Mouse (Mus musculus) heart, embryonic 10.5 days (tissue): ENCODE results near the gene Hnrnpll. TPM values are rescaled to one million over a fixed set of nuclear protein-coding genes. Genes with fewer than 3 reads are reported as not detected.

ENCODE experiments used
- DNase-seq: peaks from one replicate; pipeline ENCODE4 v3.0.0-alpha.2; 2017; ENCODE audit warnings: low spot score
- H3K27ac ChIP-seq: fragments of 300-500 bp; sonication (generic); 2 replicates; pipeline ENCODE4 v1.5.1; 2016; ENCODE audit warnings: mild to moderate bottlenecking
- H3K27me3 ChIP-seq: fragments of 300-500 bp; sonication (generic); 2 replicates; pipeline ENCODE4 v1.6.1; 2016; ENCODE audit warnings: mild to moderate bottlenecking; ENCODE audit not compliant: poor library complexity, insufficient read depth, severe bottlenecking
- H3K36me3 ChIP-seq: fragments of 300-500 bp; sonication (generic); 2 replicates; pipeline ENCODE4 v1.6.1; 2016; ENCODE audit warnings: mild to moderate bottlenecking, moderate library complexity
- H3K4me1 ChIP-seq: fragments of 300-500 bp; sonication (generic); 2 replicates; pipeline ENCODE4 v1.6.1; 2016; ENCODE audit warnings: mild to moderate bottlenecking
- H3K4me3 ChIP-seq: fragments of 300-500 bp; sonication (generic); 2 replicates; pipeline ENCODE4 v1.5.1; 2016; ENCODE audit warnings: mild to moderate bottlenecking, moderate library complexity
- H3K9me3 ChIP-seq: fragments of 300-500 bp; sonication (generic); 2 replicates; pipeline ENCODE4 v1.6.1; 2016; ENCODE audit warnings: mild to moderate bottlenecking, moderate library complexity
- WGBS: fragments of 180-500 bp; shearing (Covaris S2); methylation state at CpG from one replicate; pipeline ENCODE4 v1.1.7; 2016; 5-methylcytosine and 5-hydroxymethylcytosine counted together
- polyA plus RNA-seq: library from polyadenylated mRNA; unstranded; fragments of >200 nt; fragmentation: Nextera tagmentation; extraction: Ambion mirVana; gene quantifications from 2 replicates; pipeline ENCODE4 v1.2.1, GENCODE M21; 2016

The Hnrnpll gene
- polyA plus RNA-seq, result 52.2 and 76.3 TPM in 2 replicates

DNA sequence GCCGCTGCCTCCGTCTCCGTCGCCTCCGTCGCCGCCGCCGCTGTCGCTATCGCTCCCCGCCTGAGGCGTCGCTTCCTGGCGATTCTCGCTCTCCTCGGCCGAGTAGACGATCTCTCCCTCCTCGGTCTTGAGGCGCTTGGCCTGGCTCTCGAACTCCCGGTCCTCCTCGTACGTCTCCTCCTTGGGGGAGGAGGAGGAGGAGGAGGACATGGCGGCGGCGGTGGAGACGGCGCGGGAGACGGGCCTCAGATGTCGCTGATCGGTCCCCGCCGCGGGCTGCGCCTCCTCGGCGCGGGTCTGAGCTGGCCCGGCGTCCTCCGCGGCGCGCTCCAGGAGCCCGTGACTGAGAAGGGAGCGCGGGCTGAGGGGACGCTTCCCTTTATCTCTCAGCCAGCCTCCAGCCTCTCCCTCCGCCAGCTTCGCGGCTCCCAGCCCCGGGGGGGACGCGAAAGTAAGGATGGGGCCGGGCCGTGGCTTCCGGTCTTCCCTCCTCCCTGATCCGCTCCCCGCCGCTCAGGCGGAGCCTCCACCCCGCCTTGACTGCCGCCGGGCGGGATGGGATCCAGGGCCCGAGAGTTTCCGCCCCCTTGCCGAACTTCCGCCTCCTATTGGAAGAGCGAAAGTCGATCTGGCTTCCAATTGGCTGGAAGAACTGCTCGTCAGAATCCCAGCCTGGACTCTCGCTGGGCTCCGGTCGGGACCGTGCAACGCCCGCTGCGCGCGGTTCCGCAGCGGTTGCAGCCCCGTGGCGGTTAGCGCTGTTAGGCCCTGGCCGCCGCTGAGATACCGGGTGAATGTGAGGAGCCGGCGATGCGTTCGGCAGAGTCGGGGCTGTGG, at the start of gene Hnrnpll:
TSS of gene Hnrnpll (minus strand) at position 552 of the 837 bp plus-strand sequence.
- under 1% methylated on average over 84 of the region's 97 CpGs for WGBS
- peak; percentile 99 for DNase-seq
- H3K4me3 ChIP-seq, result peak within 1 kb of the TSS; percentile 85
- H3K4me1 ChIP-seq, result peaks cover 20% of the 10 kb centered on the region
- H3K27me3 ChIP-seq, result no peaks in the 10 kb centered on the region
- H3K36me3 ChIP-seq, result peaks cover 3% of the 10 kb centered on the region; the same call in 1 of the 2 replicates
- H3K9me3 ChIP-seq, result no peaks in the 10 kb centered on the region
- peak within 1 kb of the TSS; percentile 98 for H3K27ac ChIP-seq

GRCm38 (mm10) chr17:80105348-80105978, 43.3 kb upstream of the Hnrnpll start:
- Histone ChIP-seq H3K36me3 (no peaks in the 10 kb centered on the region), H3K4me1 (no peaks in the 10 kb centered on the region; the same call in 1 of the 2 replicates), H3K9me3 (no peaks in the 10 kb centered on the region), H3K27me3 (no peaks in the 10 kb centered on the region), H3K4me3 (no peak overlapping the region), H3K27ac (no peak overlapping the region)
- no peak for DNase-seq
- WGBS, result 80% methylated on average over 10 of the region's 10 CpGs

- no peaks in the 10 kb centered on the region for H3K36me3 ChIP-seq
- no peaks in the 10 kb centered on the region for H3K27me3 ChIP-seq
- peaks cover 11% of the 10 kb centered on the region for H3K4me1 ChIP-seq
- no peaks in the 10 kb centered on the region for H3K9me3 ChIP-seq
- H3K4me3 ChIP-seq, result no peak overlapping the region
- H3K27ac ChIP-seq, result no peak overlapping the region
- 82% methylated on average over 6 of the region's 6 CpGs for WGBS
- no peak for DNase-seq
Observed at GRCm38 (mm10) chr17:80099823-80100222, 37.7 kb upstream of the Hnrnpll start.

GRCm38 (mm10) chr17:80097221-80097620, 35.1 kb upstream of the Hnrnpll start:
- H3K9me3 ChIP-seq, result no peaks in the 10 kb centered on the region
- no peaks in the 10 kb centered on the region for H3K36me3 ChIP-seq
- 67% methylated on average over 2 of the region's 2 CpGs for WGBS
- no peak overlapping the region for H3K27ac ChIP-seq
- no peak overlapping the region for H3K4me3 ChIP-seq
- no peak for DNase-seq
- H3K27me3 ChIP-seq, result no peaks in the 10 kb centered on the region
- peaks cover 11% of the 10 kb centered on the region for H3K4me1 ChIP-seq

DNA sequence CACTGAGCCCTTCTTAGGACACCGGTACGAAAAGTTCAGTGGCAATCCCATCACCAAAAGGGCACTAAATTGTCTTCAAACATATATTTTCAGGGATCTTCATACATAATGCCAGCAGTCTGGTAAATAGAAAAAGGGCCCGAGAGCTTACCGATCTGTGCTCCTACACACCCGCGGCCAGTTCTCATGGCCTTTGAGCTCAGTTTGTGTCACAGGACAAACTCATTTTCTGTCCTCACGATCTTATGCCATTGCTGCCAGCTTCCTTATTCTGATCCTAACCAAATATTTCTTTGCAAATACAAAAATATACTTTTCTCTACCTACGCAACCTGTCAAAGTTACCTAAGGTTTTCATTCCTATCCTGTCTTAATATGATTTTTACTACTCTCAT, 34.6 kb upstream of the Hnrnpll start:
- no peaks in the 10 kb centered on the region for H3K36me3 ChIP-seq
- DNase-seq, result no peak
- no peaks in the 10 kb centered on the region for H3K9me3 ChIP-seq
- 84% methylated on average over 8 of the region's 8 CpGs for WGBS
- H3K4me3 ChIP-seq, result no peak overlapping the region
- no peaks in the 10 kb centered on the region for H3K27me3 ChIP-seq
- H3K4me1 ChIP-seq, result peaks cover 11% of the 10 kb centered on the region
- H3K27ac ChIP-seq, result no peak overlapping the region

- Histone ChIP-seq H3K4me3 (peak overlapping the region; percentile 51), H3K27ac (peak overlapping the region; percentile 22; the same call in 1 of the 2 replicates), H3K36me3 (no peaks in the 10 kb centered on the region), H3K9me3 (no peaks in the 10 kb centered on the region), H3K4me1 (peaks cover 11% of the 10 kb centered on the region), H3K27me3 (no peaks in the 10 kb centered on the region)
- WGBS, result 21% methylated on average over 20 of the region's 20 CpGs
- peak; percentile 84 for DNase-seq
Observed at GRCm38 (mm10) chr17:80096043-80096719, 34.0 kb upstream of the Hnrnpll start.

GRCm38 (mm10) chr17:80095254-80095899, 33.2 kb upstream of the Hnrnpll start:
- Histone ChIP-seq H3K9me3 (no peaks in the 10 kb centered on the region), H3K4me1 (peaks cover 11% of the 10 kb centered on the region), H3K27ac (0 out of 2 replicates have a peak overlapping the region, but pooled peaks have one; percentile 22), H3K27me3 (no peaks in the 10 kb centered on the region), H3K36me3 (no peaks in the 10 kb centered on the region), H3K4me3 (peak overlapping the region; percentile 51; the same call in 1 of the 2 replicates)
- 79% methylated on average over 9 of the region's 9 CpGs for WGBS
- no peak for DNase-seq

- Histone ChIP-seq H3K27ac (no peak overlapping the region), H3K36me3 (no peaks in the 10 kb centered on the region), H3K4me3 (no peak overlapping the region), H3K27me3 (no peaks in the 10 kb centered on the region), H3K4me1 (peaks cover 11% of the 10 kb centered on the region), H3K9me3 (no peaks in the 10 kb centered on the region)
- WGBS, result 53% methylated on average over 6 of the region's 6 CpGs
- DNase-seq, result no peak
Observed at GRCm38 (mm10) chr17:80091879-80092549, 29.9 kb upstream of the Hnrnpll start.

DNA sequence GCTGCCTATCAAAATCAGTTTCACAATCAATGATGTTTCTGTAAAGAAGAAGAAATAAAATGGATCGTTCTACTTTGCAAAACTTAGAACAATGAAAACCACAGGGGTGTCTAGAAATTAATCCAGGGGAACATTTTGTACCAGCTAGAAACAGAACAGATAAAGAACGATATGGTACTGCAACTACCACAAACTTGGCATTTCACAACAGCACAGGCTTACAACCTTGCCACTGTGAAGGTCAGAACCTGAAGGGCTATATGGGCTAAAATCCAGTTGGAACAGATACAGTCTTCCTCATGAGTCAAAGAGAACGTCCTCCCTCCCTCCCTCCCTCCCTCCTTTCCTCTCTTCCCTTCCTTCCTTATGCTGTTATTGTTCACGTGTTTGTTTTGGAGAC, 28.4 kb upstream of the Hnrnpll start:
- no peaks in the 10 kb centered on the region for H3K36me3 ChIP-seq
- peaks cover 3% of the 10 kb centered on the region for H3K4me1 ChIP-seq
- no peaks in the 10 kb centered on the region for H3K9me3 ChIP-seq
- no peaks in the 10 kb centered on the region for H3K27me3 ChIP-seq
- no peak overlapping the region for H3K27ac ChIP-seq
- H3K4me3 ChIP-seq, result no peak overlapping the region
- 67% methylated on average over 4 of the region's 4 CpGs for WGBS
- no peak for DNase-seq

GRCm38 (mm10) chr17:80088168-80088567, 26.0 kb upstream of the Hnrnpll start:
- Histone ChIP-seq H3K4me3 (no peak overlapping the region), H3K36me3 (no peaks in the 10 kb centered on the region), H3K9me3 (no peaks in the 10 kb centered on the region), H3K27me3 (no peaks in the 10 kb centered on the region), H3K4me1 (0 out of 2 replicates have a peak, but pooled peaks cover 4% of the 10 kb centered on the region), H3K27ac (no peak overlapping the region)
- no peak for DNase-seq
- WGBS, result 79% methylated on average over 3 of the region's 3 CpGs

GRCm38 (mm10) chr17:80086591-80086990, 24.5 kb upstream of the Hnrnpll start:
- no peak for DNase-seq
- Histone ChIP-seq H3K36me3 (no peaks in the 10 kb centered on the region), H3K4me1 (0 out of 2 replicates have a peak, but pooled peaks cover 4% of the 10 kb centered on the region), H3K27me3 (no peaks in the 10 kb centered on the region), H3K4me3 (no peak overlapping the region), H3K9me3 (no peaks in the 10 kb centered on the region), H3K27ac (no peak overlapping the region)
- 79% methylated on average over 11 of the region's 11 CpGs for WGBS

DNA sequence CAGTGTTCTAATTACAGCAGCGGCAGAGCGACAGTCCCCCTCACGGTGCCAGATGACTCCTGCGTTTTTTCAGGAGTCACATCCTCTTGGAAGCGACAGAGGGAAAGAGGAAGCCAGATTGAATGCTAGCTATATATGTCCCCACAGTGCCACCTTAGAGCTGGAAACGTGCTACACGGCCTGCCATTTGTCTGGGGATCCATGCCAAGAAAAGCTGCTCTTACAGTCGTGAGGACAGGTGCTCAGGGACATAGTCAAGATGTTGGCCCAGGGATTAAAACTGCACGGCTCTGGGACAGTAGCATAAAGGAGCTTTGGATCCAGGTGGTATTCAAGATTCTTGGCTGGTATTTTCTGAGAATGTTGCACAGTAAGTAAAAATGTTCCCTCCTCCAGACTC, 22.3 kb upstream of the Hnrnpll start:
- DNase-seq, result no peak
- Histone ChIP-seq H3K9me3 (no peaks in the 10 kb centered on the region), H3K27me3 (no peaks in the 10 kb centered on the region), H3K36me3 (no peaks in the 10 kb centered on the region), H3K4me3 (no peak overlapping the region), H3K4me1 (0 out of 2 replicates have a peak, but pooled peaks cover 4% of the 10 kb centered on the region), H3K27ac (no peak overlapping the region)
- 49% methylated on average over 9 of the region's 9 CpGs for WGBS
